Mouse (Mus musculus): ENCODE measurements at regions not wholly inside any gene's neighbourhood (a gene's known extent, or its start where the extent isn't known, plus 50 kb on each side); places are given as distances from the start of the nearest gene placed in this dataset.

- TF ChIP-seq CTCF (IDR thresholded peaks at IDR 0.05), result no peak
- no peak for TF ChIP-seq POLR2A (IDR thresholded peaks at IDR 0.05; ENCODE audit: insufficient read depth, low read depth, low read length)
Measured at GRCm38 (mm10) chr1:51643640-51644039, 165.4 kb upstream of the Nabp1 start.
